Mouse (Mus musculus) liver, postnatal 0 days (tissue): ENCODE measurements around the gene Gm20662.

Source experiments
- CTCF ChIP-seq: sonication (generic); IDR thresholded peaks from 2 replicates; pipeline ENCODE4 v1.5.1; 2016; ENCODE audit warnings: antibody characterized with exemption, low read depth
- EP300 ChIP-seq: IDR thresholded peaks from 2 replicates; pipeline ENCODE4 v1.6.1; 2016; ENCODE audit warnings: antibody characterized with exemption, low read depth, mild to moderate bottlenecking

DNA sequence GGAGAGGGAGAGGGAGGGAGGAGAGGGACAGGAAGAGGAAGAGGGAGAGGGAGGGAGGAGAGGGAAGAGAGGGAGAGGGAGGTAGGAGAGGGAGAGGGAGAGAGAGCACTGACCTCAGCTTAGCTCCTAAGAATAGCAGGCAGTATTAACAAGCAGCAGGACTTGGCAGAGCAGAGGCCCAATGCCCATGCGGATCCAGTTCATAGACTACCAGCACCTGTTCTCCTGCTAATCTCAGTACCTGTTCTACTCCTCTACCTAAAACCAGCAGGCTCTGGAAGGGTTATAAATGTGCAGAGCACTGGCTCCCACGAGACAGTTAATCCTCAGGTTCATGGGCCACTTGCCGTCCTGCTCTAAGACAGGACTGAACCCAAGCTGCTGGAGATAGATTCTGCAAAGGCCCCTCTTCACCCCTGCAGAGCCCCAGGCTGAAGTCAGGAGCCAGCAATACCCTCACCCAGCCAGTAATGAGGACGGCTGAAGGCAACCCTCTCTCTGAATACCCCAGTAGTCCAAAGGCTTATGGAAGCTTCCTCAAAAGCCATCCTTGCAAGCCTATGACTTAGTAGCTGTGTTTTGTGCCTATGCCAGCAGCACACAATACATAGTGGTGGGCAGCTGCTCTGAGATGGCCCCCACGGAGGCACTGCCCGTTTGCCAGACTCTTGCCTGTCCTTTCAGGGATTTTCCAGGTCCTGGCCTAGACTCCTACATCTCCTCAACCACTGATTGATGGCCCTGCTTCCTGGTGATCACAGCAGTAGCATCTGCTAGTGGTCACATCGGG lies 77.2 kb downstream of the Gm20662 start:
- no peak for TF ChIP-seq CTCF
- no peak for TF ChIP-seq EP300
